In genomic region chr2:167928972-167929371, GRCm38 (mm10) we compare ENCODE assay signal across 21 mouse cellular contexts. TPM values are rescaled to one million over a fixed set of nuclear protein-coding genes. Genes with fewer than 3 reads are reported as not detected.
DNase-seq lines count a peak whose midpoint lies in the region; ATAC-seq and TF ChIP-seq lines count a peak whose summit lies in the region.
"Had no signal": no experiment of that assay in that cellular context is flagged by ENCODE, and none has a peak within 500 bp of the region (broad histone marks: within the 10 kb centered on the region; RNA-seq: fewer than 3 reads in every experiment).

No protein-coding gene starts in this region.

- H3K4me2 ChIP-seq in lung, embryonic 15.5 days: no peak overlapping the region
- H3K4me2 ChIP-seq in lung, postnatal 0 days (replicated peaks; ENCODE audit: low read depth, low read length): no peak overlapping the region
- H3K4me2 ChIP-seq in midbrain, embryonic 11.5 days: no peak overlapping the region
- no peak overlapping the region for H3K4me2 ChIP-seq in midbrain, embryonic 14.5 days (ENCODE audit: low read length)
- H3K4me2 ChIP-seq: embryonic facial prominence, embryonic 12.5 days; forebrain, embryonic 13.5 days; forebrain, embryonic 15.5 days had no signal

- H3K36me3 ChIP-seq in lung, embryonic 15.5 days: no peaks in the 10 kb centered on the region
- H3K36me3 ChIP-seq in lung, postnatal 0 days (ENCODE audit: insufficient read depth, low read length): no peaks in the 10 kb centered on the region
- no peaks in the 10 kb centered on the region for H3K36me3 ChIP-seq in midbrain, embryonic 11.5 days (ENCODE audit: control insufficient read depth, insufficient read depth, low read length)
- no peaks in the 10 kb centered on the region for H3K36me3 ChIP-seq in midbrain, embryonic 14.5 days (ENCODE audit: control insufficient read depth, insufficient read depth, low read length)
- H3K36me3 ChIP-seq: embryonic facial prominence, embryonic 10.5 days; embryonic facial prominence, embryonic 12.5 days; forebrain, embryonic 15.5 days had no signal

- no peak for DNase-seq in lung, postnatal 10 days
- peak; percentile 63 for DNase-seq in lung, postnatal 0 days (ENCODE audit: low spot score)
- DNase-seq in lung, postnatal 4 days: no peak
- peak; percentile 61 for DNase-seq in midbrain, embryonic 11.5 days (ENCODE audit: low spot score, missing footprints)
- no peak for DNase-seq in midbrain, embryonic 14.5 days
- no peak for DNase-seq in frontal cortex, adult 2 months (ENCODE audit: extremely low spot score in 1 of 2, low spot score in 1 of 2)
- DNase-seq: adrenal gland, adult 8-10 months; adrenal gland, postnatal 14 days; adrenal gland, postnatal 36 days; cerebellum, adult 11-12 months; cerebellum, adult 2 months; cerebellum, postnatal 10 days; cerebellum, postnatal 25 days had no signal

- TF ChIP-seq EP300 in lung, postnatal 0 days (IDR thresholded peaks at IDR 0.05): 0 out of 2 replicates have a peak, but pooled peaks have one; percentile 23

- 61% methylated on average over 3 of the region's 3 CpGs for WGBS in lung, embryonic 15.5 days
- WGBS in lung, postnatal 0 days: 47% methylated on average over 3 of the region's 3 CpGs
- 76% methylated on average over 3 of the region's 3 CpGs for WGBS in midbrain, embryonic 11.5 days
- 86% methylated on average over 3 of the region's 3 CpGs for WGBS in midbrain, embryonic 14.5 days

- H3K27me3 ChIP-seq in lung, embryonic 15.5 days: no peaks in the 10 kb centered on the region
- no peaks in the 10 kb centered on the region for H3K27me3 ChIP-seq in lung, postnatal 0 days (replicated peaks; ENCODE audit: insufficient read depth, low read length)
- H3K27me3 ChIP-seq in midbrain, embryonic 11.5 days (ENCODE audit: control insufficient read depth, insufficient read depth, low read length): no peaks in the 10 kb centered on the region
- no peaks in the 10 kb centered on the region for H3K27me3 ChIP-seq in midbrain, embryonic 14.5 days (ENCODE audit: control insufficient read depth, insufficient read depth, low read length)
- H3K27me3 ChIP-seq: embryonic facial prominence, embryonic 12.5 days; forebrain, embryonic 13.5 days; forebrain, embryonic 15.5 days; Patski had no signal

- peaks cover 49% of the 10 kb centered on the region for H3K4me1 ChIP-seq in lung, embryonic 15.5 days
- H3K4me1 ChIP-seq in lung, postnatal 0 days (ENCODE audit: insufficient read depth, low read depth, low read length): peaks cover 9% of the 10 kb centered on the region; the same call in 1 of the 2 replicates
- peaks cover 10% of the 10 kb centered on the region for H3K4me1 ChIP-seq in midbrain, embryonic 11.5 days (ENCODE audit: control insufficient read depth, insufficient read depth, low read length)
- peaks cover 16% of the 10 kb centered on the region for H3K4me1 ChIP-seq in midbrain, embryonic 14.5 days (ENCODE audit: control insufficient read depth, insufficient read depth, low read length)

- no peak for TF ChIP-seq CTCF in lung, postnatal 0 days (IDR thresholded peaks at IDR 0.05)

- no peak for ATAC-seq in lung, embryonic 15.5 days (ENCODE audit: borderline replicate concordance, extremely low read depth, low FRiP score, low TSS enrichment)
- ATAC-seq in lung, postnatal 0 days: no peak
- no peak for ATAC-seq in midbrain, embryonic 11.5 days (ENCODE audit: low FRiP score)
- ATAC-seq in midbrain, embryonic 14.5 days (ENCODE audit: low FRiP score, low TSS enrichment): no peak
- ATAC-seq: activated CD4-positive, CD25-positive, alpha-beta regulatory T cell, adult 4 months; forebrain, embryonic 13.5 days; forebrain, embryonic 15.5 days; Patski had no signal

- H3K27ac ChIP-seq in lung, embryonic 15.5 days: peak overlapping the region; percentile 65
- H3K27ac ChIP-seq in lung, postnatal 0 days (ENCODE audit: low read length): peak overlapping the region; percentile 15; the same call in 1 of the 2 replicates
- no peak overlapping the region for H3K27ac ChIP-seq in midbrain, embryonic 11.5 days (ENCODE audit: low read depth, low read length)
- H3K27ac ChIP-seq in midbrain, embryonic 14.5 days (replicated peaks; ENCODE audit: low read depth, low read length): no peak overlapping the region
- H3K27ac ChIP-seq: embryonic facial prominence, embryonic 10.5 days; embryonic facial prominence, embryonic 12.5 days; forebrain, embryonic 13.5 days; forebrain, embryonic 15.5 days had no signal

- no peak overlapping the region for H3K4me3 ChIP-seq in lung, embryonic 15.5 days
- H3K4me3 ChIP-seq in lung, postnatal 0 days (ENCODE audit: low read depth, low read length): no peak overlapping the region
- H3K4me3 ChIP-seq in midbrain, embryonic 11.5 days (ENCODE audit: low read depth, low read length): no peak overlapping the region
- H3K4me3 ChIP-seq in midbrain, embryonic 14.5 days (replicated peaks; ENCODE audit: low read depth, low read length): no peak overlapping the region
- H3K4me3 ChIP-seq: embryonic facial prominence, embryonic 10.5 days; embryonic facial prominence, embryonic 12.5 days; forebrain, embryonic 13.5 days; forebrain, embryonic 15.5 days had no signal

- H3K9me3 ChIP-seq in lung, embryonic 15.5 days: no peaks in the 10 kb centered on the region
- no peaks in the 10 kb centered on the region for H3K9me3 ChIP-seq in lung, postnatal 0 days (ENCODE audit: low read length)
- H3K9me3 ChIP-seq in midbrain, embryonic 11.5 days (ENCODE audit: control insufficient read depth, low read length): no peaks in the 10 kb centered on the region
- no peaks in the 10 kb centered on the region for H3K9me3 ChIP-seq in midbrain, embryonic 14.5 days (ENCODE audit: control insufficient read depth, low read length)
- H3K9me3 ChIP-seq: embryonic facial prominence, embryonic 10.5 days; embryonic facial prominence, embryonic 12.5 days; forebrain, embryonic 13.5 days; forebrain, embryonic 15.5 days; G1E had no signal

- no peak overlapping the region for H3K9ac ChIP-seq in lung, embryonic 15.5 days
- H3K9ac ChIP-seq in lung, postnatal 0 days (replicated peaks; ENCODE audit: low read depth): no peak overlapping the region
- H3K9ac ChIP-seq in midbrain, embryonic 11.5 days (ENCODE audit: low read length): no peak overlapping the region
- no peak overlapping the region for H3K9ac ChIP-seq in midbrain, embryonic 14.5 days (replicated peaks; ENCODE audit: low read length)
- H3K9ac ChIP-seq: embryonic facial prominence, embryonic 12.5 days; forebrain, embryonic 13.5 days; forebrain, embryonic 15.5 days had no signal

RNA-seq across cellular contexts. Expression of gene Ptpn1, which starts 2.9 kb away (rescaled TPM):
- 65.8 and 74.4 TPM in 2 replicates for polyA plus RNA-seq in lung, embryonic 15.5 days (2015; fragmentation: Nextera tagmentation; extraction: Ambion mirVana)
- 81.2 and 94.5 TPM in 2 replicates for polyA plus RNA-seq in lung, postnatal 0 days (2015; fragmentation: Nextera tagmentation; extraction: Ambion mirVana)
- polyA plus RNA-seq in midbrain, embryonic 11.5 days (2014; fragmentation: Nextera tagmentation; extraction: Ambion mirVana): 89.8 and 92.6 TPM in 2 replicates
- 53.1 and 81.9 TPM in 2 replicates for polyA plus RNA-seq in midbrain, embryonic 14.5 days (2014; fragmentation: Nextera tagmentation; extraction: Ambion mirVana)
- 45.7 and 45.8 TPM in 2 replicates for polyA plus RNA-seq in frontal cortex, adult 2 months (2012; rRNA removed)

Comparison
In these comparisons a context has a peak if more than half of its experiments do, and no peak if none do; other contexts are left out.
1. DNase-seq: peak in lung, postnatal 0 days (single experiment) and midbrain, embryonic 11.5 days (single experiment); none in lung, postnatal 10 days (single experiment), lung, postnatal 4 days (0 of 2), midbrain, embryonic 14.5 days (single experiment) and frontal cortex, adult 2 months (0 of 2).
2. H3K27ac ChIP-seq: peak in lung, embryonic 15.5 days (single experiment) and lung, postnatal 0 days (single experiment); none in midbrain, embryonic 11.5 days (single experiment) and midbrain, embryonic 14.5 days (single experiment).